Mouse (Mus musculus) cerebellum, adult 2 months (tissue): ENCODE results near the gene Fam78a. TPM values are rescaled to one million over a fixed set of nuclear protein-coding genes. Genes with fewer than 3 reads are reported as not detected.

Experiments
- DNase-seq, 2 experiments: peaks; one replicate each; pipeline ENCODE4 v3.0.0; 2021
- H3K27ac ChIP-seq: fragments of 200-500 bp; 2 replicates; pipeline ENCODE4 v1.5.1; 2012; ENCODE audit warnings: low read length, control low read depth, inconsistent platforms; ENCODE audit not compliant: insufficient read depth
- H3K27me3 ChIP-seq: fragments of 200-500 bp; 2 replicates; pipeline ENCODE4 v1.6.1; 2012; ENCODE audit warnings: inconsistent platforms, mild to moderate bottlenecking, low read length, moderate library complexity; ENCODE audit not compliant: control insufficient read depth, insufficient read depth
- H3K4me1 ChIP-seq: fragments of 200-500 bp; 2 replicates; pipeline ENCODE4 v1.6.1; 2011; ENCODE audit warnings: low read length; ENCODE audit not compliant: control insufficient read depth, insufficient read depth
- H3K4me3 ChIP-seq: fragments of 200-500 bp; replicated peaks from 2 replicates; pipeline ENCODE3; 2011; ENCODE audit warnings: mild to moderate bottlenecking, low read depth, low read length, control low read depth; ENCODE audit not compliant: insufficient read depth
- CTCF ChIP-seq: fragments of 200-500 bp; IDR thresholded peaks from 2 replicates; pipeline ENCODE4 v1.5.1; 2011; ENCODE audit warnings: low read depth, mild to moderate bottlenecking, control low read depth, low read length, moderate library complexity, borderline replicate concordance; ENCODE audit not compliant: insufficient read depth
- POLR2A ChIP-seq: fragments of 200-500 bp; IDR thresholded peaks from 2 replicates; pipeline ENCODE4 v1.6.1; 2011; ENCODE audit warnings: low read length, control low read depth, borderline replicate concordance; ENCODE audit not compliant: insufficient read depth
- WGBS: fragments of 180-500 bp; shearing (Covaris S2); methylation state at CpG from one replicate; pipeline ENCODE4 v1.1.7; 2018; 5-methylcytosine and 5-hydroxymethylcytosine counted together
- polyA plus RNA-seq: library from polyadenylated mRNA; depleted of rRNA; stranded (reverse); fragments of >200 nt; gene quantifications from 2 replicates; pipeline ENCODE4 v1.2.3, GENCODE M21; 2012

The Fam78a gene
- polyA plus RNA-seq, 1 experiment: 4.2 TPM

- TF ChIP-seq CTCF (no peak), POLR2A (no peak)
- H3K27me3 ChIP-seq: no peaks in the 10 kb centered on the region
- H3K4me3 ChIP-seq: no peak overlapping the region
- no peak for DNase-seq
- H3K4me1 ChIP-seq: 0 out of 2 replicates have a peak, but pooled peaks cover 3% of the 10 kb centered on the region
- 52% methylated on average over 2 of the region's 2 CpGs for WGBS
- H3K27ac ChIP-seq: no peak overlapping the region
Measured at GRCm38 (mm10) chr2:32082229-32082628, 2.4 kb downstream of the Fam78a start.

GRCm38 (mm10) chr2:32081296-32081929, 3.2 kb downstream of the Fam78a start:
- no peak for DNase-seq
- TF ChIP-seq POLR2A: no peak
- TF ChIP-seq CTCF: no peak
- Histone ChIP-seq H3K4me3 (no peak overlapping the region), H3K4me1 (0 out of 2 replicates have a peak, but pooled peaks cover 3% of the 10 kb centered on the region), H3K27ac (no peak overlapping the region), H3K27me3 (no peaks in the 10 kb centered on the region)
- 94% methylated on average over 14 of the region's 14 CpGs for WGBS

GRCm38 (mm10) chr2:32080681-32081080, 4.0 kb downstream of the Fam78a start:
- H3K4me1 ChIP-seq: 0 out of 2 replicates have a peak, but pooled peaks cover 3% of the 10 kb centered on the region
- DNase-seq: no peak
- WGBS: 89% methylated on average over 3 of the region's 3 CpGs
- H3K27me3 ChIP-seq: no peaks in the 10 kb centered on the region
- H3K27ac ChIP-seq: no peak overlapping the region
- TF ChIP-seq CTCF: no peak
- no peak overlapping the region for H3K4me3 ChIP-seq

- H3K4me3 ChIP-seq: no peak overlapping the region
- no peak for TF ChIP-seq POLR2A
- no peak for TF ChIP-seq CTCF
- no peak overlapping the region for H3K27ac ChIP-seq
- 74% methylated on average over 14 of the region's 14 CpGs for WGBS
- no peaks in the 10 kb centered on the region for H3K27me3 ChIP-seq
- DNase-seq: no peak
- H3K4me1 ChIP-seq: 0 out of 2 replicates have a peak, but pooled peaks cover 3% of the 10 kb centered on the region
Measured at GRCm38 (mm10) chr2:32079191-32079725, 5.4 kb downstream of the Fam78a start.

GRCm38 (mm10) chr2:32078522-32078921, 6.1 kb downstream of the Fam78a start:
- WGBS: 74% methylated on average over 8 of the region's 8 CpGs
- TF ChIP-seq CTCF: no peak
- TF ChIP-seq POLR2A: no peak
- no peak overlapping the region for H3K4me3 ChIP-seq
- no peak overlapping the region for H3K27ac ChIP-seq
- 0 out of 2 replicates have a peak, but pooled peaks cover 3% of the 10 kb centered on the region for H3K4me1 ChIP-seq
- DNase-seq: no peak
- H3K27me3 ChIP-seq: no peaks in the 10 kb centered on the region

- no peak overlapping the region for H3K4me3 ChIP-seq
- 91% methylated on average over 10 of the region's 10 CpGs for WGBS
- no peak for TF ChIP-seq POLR2A
- TF ChIP-seq CTCF: no peak
- no peak for DNase-seq
- H3K27ac ChIP-seq: no peak overlapping the region
- 0 out of 2 replicates have a peak, but pooled peaks cover 3% of the 10 kb centered on the region for H3K4me1 ChIP-seq
- H3K27me3 ChIP-seq: no peaks in the 10 kb centered on the region
Measured at GRCm38 (mm10) chr2:32077744-32078143, 6.9 kb downstream of the Fam78a start.

GRCm38 (mm10) chr2:32075368-32075767, 9.3 kb downstream of the Fam78a start:
- 79% methylated on average over 7 of the region's 7 CpGs for WGBS
- Histone ChIP-seq H3K27ac (no peak overlapping the region), H3K4me3 (no peak overlapping the region), H3K27me3 (no peaks in the 10 kb centered on the region), H3K4me1 (0 out of 2 replicates have a peak, but pooled peaks cover 3% of the 10 kb centered on the region)
- DNase-seq: no peak
- TF ChIP-seq POLR2A (no peak), CTCF (no peak)

- TF ChIP-seq POLR2A: no peak
- TF ChIP-seq CTCF: no peak
- 22% methylated on average over 8 of the region's 8 CpGs for WGBS
- Histone ChIP-seq H3K27me3 (no peaks in the 10 kb centered on the region), H3K4me3 (no peak overlapping the region), H3K27ac (no peak overlapping the region), H3K4me1 (0 out of 2 replicates have a peak, but pooled peaks cover 3% of the 10 kb centered on the region)
- DNase-seq: no peak
Measured at GRCm38 (mm10) chr2:32074404-32074803, 10.3 kb downstream of the Fam78a start.
